Mouse (Mus musculus) naive thymus-derived CD4-positive, alpha-beta T cell, adult 5 months (primary cell): Measurements from ENCODE around the gene Smad5. TPM values are rescaled to one million over a fixed set of nuclear protein-coding genes. Genes with fewer than 3 reads are reported as not detected.

ENCODE experiments used
- polyA plus RNA-seq: library from polyadenylated mRNA; unstranded; fragments of 100-300 nt; shearing (Covaris generic); gene quantifications from one replicate; pipeline ENCODE4 v1.2.1, GENCODE M21; 2017

Smad5 gene
- polyA plus RNA-seq: 44.7 TPM

GRCm38 (mm10) chr13:56702469-56703221 is at the start of gene Smad5:
Gene Smad5 (plus strand): TSS chr13:56703010.

GRCm38 (mm10) chr13:56753192-56753951 is 50.6 kb downstream of the Smad5 start, which contains the start of gene Gm45623:
Gene Gm45623 (minus strand): TSS chr13:56753827.

Other genes starting within 250 kb of the Smad5 start
- not detected for gene Il9, start 220.8 kb upstream of the Smad5 start, polyA plus RNA-seq
- gene Fbxl21, start 180.5 kb upstream of the Smad5 start, polyA plus RNA-seq: 0.22 TPM
- not detected for gene Lect2, start 154.5 kb upstream of the Smad5 start, polyA plus RNA-seq
- gene Tgfbi, start 93.5 kb upstream of the Smad5 start, polyA plus RNA-seq: not detected
- not detected for gene Gm45623, start 50.8 kb downstream of the Smad5 start, polyA plus RNA-seq
- not detected for gene Trpc7, start 193.0 kb downstream of the Smad5 start, polyA plus RNA-seq